Mouse (Mus musculus) lung, adult 2 months (tissue): ENCODE measurements around the gene Oat.

ENCODE experiments used
- CTCF ChIP-seq: fragments of 200-500 bp; IDR thresholded peaks from 2 replicates; pipeline ENCODE4 v1.5.1; 2011; ENCODE audit warnings: mild to moderate bottlenecking, low read length, control low read depth; ENCODE audit not compliant: insufficient read depth
- POLR2A ChIP-seq: fragments of 200-500 bp; IDR thresholded peaks from 2 replicates; pipeline ENCODE4 v1.6.1; 2011; ENCODE audit warnings: low read depth, mild to moderate bottlenecking, control low read depth, low read length, borderline replicate concordance; ENCODE audit errors: extremely low read depth

GRCm38 (mm10) chr7:132596557-132597250, 20.5 kb upstream of the Oat start:
- TF ChIP-seq CTCF (no peak), POLR2A (no peak)
